Mouse (Mus musculus): ENCODE data around the gene Dusp23.

The Dusp23 gene

DNA sequence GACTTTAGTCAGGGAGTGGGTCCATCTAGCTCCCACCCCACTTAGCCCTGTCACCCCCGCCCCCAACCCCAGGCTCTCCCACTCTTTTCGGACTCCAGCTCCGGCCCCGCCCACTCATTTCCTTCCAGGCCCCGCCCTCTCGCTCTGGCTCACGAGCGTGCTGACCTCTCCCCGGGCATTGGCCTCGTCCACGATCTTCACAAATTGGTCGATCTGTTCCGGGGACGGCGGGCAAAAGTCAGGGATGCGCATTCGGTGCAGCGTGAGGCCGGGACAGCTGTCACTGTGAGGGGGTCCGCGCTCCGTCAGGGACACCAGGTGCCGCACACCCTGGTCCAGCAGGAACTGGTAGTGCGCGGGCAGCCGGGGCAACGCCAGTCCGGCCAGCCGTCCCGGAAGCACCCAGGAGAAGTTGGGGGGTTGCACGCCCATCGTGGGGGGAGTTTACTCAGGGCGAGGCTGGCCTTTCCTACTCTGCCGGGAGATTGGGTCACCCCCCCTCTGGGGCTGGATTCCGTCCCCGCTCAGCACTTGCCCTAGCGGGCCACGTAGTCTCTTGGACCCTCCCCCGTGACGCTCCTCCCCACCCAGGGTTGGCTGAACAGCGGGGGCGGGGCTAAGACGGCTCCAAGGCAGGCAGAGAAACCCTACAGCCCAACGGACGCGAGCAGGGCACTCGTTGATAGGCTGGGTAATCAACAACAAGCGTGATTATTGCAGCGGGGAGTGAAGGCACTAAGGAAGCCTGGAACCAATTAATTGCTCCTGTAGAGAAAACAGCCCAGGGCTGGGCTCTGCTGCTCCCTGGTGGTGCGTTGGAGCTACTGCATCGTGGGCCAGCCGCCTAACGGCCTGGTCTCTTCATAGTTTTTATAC, at the start of gene Dusp23:
TSS of gene Dusp23 (minus strand) at position 512 of the 876 bp plus-strand sequence.
- DNase-seq, result peak; percentile 97 to 98

- DNase-seq, result no peak
Measured at GRCm38 (mm10) chr1:172680742-172681141, 48.0 kb upstream of the Dusp23 start.

DNA sequence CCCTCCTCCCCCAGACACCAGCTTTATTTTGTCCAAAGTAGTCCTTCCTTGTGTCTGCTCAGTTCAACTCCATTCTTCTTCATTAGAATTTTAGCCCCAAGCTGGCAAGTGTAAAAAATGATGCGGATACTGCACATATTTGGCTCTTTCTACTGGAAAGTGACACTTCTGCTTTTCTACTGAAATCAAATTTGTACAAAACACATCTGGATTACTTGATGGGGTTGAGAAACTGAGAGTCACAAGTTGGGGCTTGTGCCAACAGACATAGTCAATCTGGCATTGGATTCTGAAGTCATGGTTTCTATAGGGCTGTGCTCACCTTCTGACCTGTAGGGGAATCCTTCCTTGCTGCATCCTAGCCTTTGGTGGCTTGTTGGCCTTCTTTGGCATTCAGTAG, 38.0 kb upstream of the Dusp23 start:
- DNase-seq, result no peak

DNA sequence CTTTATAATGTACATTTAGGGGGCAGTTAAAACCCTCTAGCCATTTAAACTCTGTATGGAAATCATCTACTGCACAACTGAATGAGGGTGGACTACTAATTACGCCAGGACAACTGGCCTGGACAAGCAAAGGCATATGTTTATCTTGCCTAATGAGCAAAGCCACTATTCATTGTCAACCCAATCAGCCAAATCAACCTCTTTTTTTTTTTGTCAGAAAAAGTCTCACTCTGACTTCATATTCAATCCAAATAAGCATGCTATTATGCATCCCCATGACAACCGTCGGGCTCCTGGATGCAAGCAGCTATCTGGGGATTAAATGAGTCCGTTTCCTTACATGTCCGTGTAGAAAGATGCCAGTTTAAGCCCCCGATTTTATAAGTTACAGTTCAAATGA, 34.8 kb upstream of the Dusp23 start:
- DNase-seq, result no peak

DNA sequence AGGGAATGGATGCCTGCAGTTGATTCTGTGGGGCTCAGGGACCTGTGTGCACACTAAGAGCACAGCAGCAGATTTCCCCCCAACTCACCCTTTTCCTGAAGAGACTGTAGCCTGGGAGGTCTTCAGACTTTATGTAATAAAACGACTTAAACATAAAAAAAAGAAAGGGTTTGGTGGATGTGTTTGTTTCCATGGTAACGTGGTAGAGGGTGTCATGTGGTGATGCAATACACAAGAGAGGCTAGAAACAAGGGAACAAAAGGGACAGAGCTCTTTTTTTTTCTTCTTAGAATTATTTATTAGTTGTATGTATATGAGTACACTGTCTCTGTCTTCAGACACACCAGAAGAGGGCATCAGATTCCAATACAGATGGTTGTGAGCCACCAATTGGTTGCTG, 32.7 kb upstream of the Dusp23 start:
- no peak for DNase-seq

- DNase-seq, result no peak
Measured at GRCm38 (mm10) chr1:172659688-172660087, 26.9 kb upstream of the Dusp23 start.

DNA sequence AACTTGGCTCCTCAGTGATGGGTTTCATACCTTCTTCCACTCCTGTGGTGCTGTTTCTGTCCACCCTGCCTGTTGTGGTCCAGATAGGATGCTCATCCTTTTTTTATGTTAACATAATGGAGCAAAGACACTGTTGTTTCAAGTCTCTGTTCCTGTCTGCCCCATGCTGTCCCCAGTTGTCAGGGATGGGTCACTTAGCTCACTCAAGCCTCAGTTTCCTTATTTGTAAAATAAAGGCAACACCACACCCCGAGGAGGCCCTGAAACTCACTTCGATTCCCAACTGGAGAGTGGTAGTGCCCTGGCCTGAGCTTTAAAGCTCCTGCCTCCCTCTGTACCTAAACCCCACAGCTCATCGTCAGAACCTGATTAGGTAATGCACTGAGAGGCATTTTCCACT, 24.5 kb upstream of the Dusp23 start:
- DNase-seq, result no peak

- no peak for DNase-seq
Measured at GRCm38 (mm10) chr1:172653900-172654299, 21.1 kb upstream of the Dusp23 start.

DNA sequence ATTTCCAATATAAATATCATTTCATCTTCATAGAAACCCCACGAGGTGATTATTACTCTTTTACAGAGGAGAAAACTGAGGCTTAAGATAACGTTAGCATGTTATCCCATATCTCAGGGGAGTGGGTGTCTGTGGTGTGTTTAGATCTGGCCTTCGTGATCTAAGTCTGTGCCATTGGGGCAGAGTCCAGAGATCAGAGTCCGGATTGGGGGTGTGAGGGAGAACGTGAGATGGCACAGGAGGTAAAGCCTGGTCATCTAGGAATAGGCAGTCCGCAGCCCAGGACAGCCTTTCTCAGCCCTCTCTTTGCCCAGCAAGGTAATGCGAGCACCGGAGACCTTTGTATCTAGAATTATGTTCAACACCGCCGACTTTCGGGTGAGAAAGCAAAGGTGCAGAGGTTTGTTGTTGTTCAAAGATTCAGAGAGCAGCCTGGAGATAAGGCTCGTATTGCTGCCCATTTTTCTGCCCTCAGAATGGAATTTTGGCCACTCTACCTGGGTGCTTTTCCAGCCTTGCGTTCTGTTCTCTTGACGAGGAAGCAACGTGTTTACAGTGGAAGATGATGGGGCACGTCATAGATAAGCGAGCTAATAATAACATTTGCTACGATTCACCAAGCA, 19.4 kb upstream of the Dusp23 start:
- no peak for DNase-seq

DNA sequence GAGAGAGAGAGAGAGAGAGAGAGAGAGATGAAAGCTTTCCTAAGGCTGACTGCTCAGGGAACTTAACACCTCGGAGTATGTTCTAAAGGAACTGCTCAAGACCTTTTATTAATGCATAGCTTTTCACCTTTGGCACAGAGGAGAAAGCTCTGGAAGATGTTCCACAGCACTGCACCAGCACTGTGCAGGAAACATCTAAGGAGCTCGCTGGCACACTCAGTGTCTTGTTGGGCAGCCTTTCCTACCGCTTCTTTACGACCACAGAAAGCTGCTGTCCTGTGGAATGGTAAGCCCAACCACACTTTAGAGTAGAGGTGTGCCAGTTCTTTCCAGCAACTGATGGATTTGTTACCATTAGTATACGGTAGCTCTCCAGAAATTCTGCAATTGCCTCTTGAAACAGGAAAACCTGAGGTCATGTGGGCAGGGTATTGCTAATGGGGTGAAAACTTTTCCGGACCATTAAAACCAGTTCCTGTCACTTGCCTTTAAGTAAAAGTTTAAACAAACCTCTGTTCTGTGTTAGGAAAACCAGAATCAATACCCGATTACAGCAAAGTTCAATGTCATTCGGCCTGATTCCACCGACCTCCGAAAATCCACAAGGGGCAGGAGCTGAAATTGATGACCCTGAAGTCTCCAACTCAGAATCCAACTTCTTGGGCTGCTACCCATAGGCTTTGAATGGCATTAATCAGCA, 18.7 kb upstream of the Dusp23 start:
- DNase-seq, result no peak

DNA sequence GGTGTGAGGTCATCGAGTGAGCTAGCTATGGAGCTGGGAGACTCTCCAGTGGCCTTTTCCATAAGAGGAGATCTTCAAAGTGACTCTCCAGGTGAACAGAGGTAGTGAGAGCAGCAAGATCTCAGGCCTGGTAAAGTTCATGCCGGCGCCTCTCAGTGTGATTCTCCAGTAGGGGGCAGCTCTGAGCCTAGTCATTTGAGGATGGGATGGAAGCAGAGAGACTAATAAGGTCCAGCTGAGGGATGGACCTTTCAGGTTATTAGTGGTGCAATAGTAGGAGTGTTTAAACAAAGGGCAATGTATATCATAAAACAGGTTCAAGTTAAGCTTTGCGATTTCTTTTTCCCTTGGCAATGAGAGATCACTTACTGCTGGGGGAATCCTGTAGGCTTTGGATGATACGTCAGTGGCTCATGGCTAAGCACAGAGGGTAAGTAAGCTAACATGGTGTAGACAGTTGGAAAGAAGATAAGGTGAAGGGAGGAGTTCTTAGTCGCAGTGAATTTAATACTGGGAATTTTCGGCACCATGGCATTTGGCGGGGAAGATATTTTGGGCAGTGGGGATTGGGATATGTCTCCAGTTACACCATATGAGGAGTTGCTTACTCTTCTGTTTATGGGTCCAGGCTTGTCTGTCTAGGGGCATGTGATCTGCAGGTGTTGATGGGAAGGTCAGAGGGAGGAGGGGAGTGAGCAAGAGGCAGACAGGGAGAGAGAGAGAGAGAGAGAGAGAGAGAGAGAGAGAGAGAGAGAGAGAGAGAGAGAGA, 17.9 kb upstream of the Dusp23 start:
- peak; percentile 42 to 49 for DNase-seq

GRCm38 (mm10) chr1:172649396-172649795, 16.6 kb upstream of the Dusp23 start:
- DNase-seq, result no peak

GRCm38 (mm10) chr1:172647236-172647635, 14.5 kb upstream of the Dusp23 start:
- no peak for DNase-seq

DNA sequence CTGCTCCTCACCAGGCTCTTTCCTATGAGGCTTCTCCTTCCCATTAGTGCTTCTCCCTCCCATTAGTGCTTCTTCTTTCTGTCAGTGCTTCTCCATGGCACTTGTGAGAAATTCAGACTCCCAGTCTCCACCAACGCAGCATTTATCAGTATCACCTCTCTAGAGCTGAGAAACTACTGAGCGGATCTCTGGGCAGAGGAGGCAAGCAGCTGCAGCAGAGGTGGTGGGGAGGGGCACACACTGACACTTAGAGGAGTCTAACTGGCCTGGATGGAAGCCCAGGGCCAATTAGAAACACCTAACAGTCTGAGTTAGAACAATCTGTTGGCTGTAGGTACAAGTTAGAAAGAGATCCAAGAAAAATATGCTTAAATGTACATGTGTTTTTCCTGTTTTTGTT, 6.0 kb upstream of the Dusp23 start:
- DNase-seq, result no peak

GRCm38 (mm10) chr1:172637801-172638200, 5.0 kb upstream of the Dusp23 start:
- DNase-seq, result no peak

GRCm38 (mm10) chr1:172636266-172636665, 3.5 kb upstream of the Dusp23 start:
- DNase-seq, result no peak

DNA sequence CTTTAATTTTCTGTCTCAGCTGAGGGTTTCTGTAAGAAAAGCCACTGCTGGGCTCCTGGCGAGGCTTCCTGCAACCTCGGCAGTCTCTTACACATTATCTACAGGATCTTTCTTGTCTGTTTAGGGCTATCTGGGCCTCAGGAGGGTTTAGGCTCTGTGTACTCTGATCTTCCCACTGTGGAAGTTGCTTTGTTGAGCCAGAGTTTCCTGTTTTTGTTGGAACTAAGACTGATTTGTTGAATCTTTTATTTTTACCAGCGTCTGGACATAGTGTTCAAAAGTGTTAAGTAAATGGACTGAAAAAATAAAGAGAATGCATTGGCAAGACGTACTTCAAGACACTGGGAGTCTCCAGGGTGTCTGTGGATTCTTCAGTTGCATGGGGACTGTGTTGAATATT, 2.5 kb upstream of the Dusp23 start:
- no peak for DNase-seq

DNA sequence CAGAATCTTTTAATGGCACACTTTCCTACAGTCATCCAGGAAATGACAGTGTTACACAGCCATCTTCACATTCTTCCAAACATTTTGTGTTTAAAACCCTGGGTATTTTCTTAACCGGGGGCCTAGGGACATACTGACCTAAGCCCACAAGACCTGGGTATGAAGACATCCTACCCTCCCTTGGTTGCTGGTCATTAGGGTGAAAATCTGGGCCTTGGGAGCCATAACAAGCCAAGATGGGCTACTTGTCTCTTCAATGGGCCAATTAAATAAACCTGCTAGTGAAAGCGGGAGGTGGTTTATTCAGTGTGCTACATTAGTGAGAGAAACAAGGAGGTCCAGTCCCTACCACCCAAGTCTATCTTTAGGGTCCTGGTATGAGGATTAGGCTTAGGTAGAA, 1.4 kb upstream of the Dusp23 start:
- DNase-seq, result no peak

GRCm38 (mm10) chr1:172631721-172632120, 1.0 kb downstream of the Dusp23 start:
- no peak for DNase-seq

- DNase-seq, result no peak
Measured at GRCm38 (mm10) chr1:172629831-172630230, 2.9 kb downstream of the Dusp23 start.

GRCm38 (mm10) chr1:172626306-172626705, 6.5 kb downstream of the Dusp23 start:
- DNase-seq, result no peak

- no peak for DNase-seq
Measured at GRCm38 (mm10) chr1:172624081-172624480, 8.7 kb downstream of the Dusp23 start.

GRCm38 (mm10) chr1:172623599-172623998, 9.2 kb downstream of the Dusp23 start:
- DNase-seq, result no peak

Measured in kidney, postnatal 4 days (tissue).